Mouse (Mus musculus) kidney, embryonic 15.5 days (tissue): ENCODE measurements around the gene Ttc9. TPM values are rescaled to one million over a fixed set of nuclear protein-coding genes. Genes with fewer than 3 reads are reported as not detected.

Source experiments
- ATAC-seq: fragments of 200-750 bp; cut with Nextera tagmentation; replicated peaks from 2 replicates; pipeline ENCODE4 v1.8.0; 2017; ENCODE audit warnings: moderate TSS enrichment; ENCODE audit not compliant: low FRiP score
- H3K27ac ChIP-seq: fragments of 300-500 bp; sonication (generic); 2 replicates; pipeline ENCODE4 v1.5.1; 2015; ENCODE audit warnings: mild to moderate bottlenecking, inconsistent platforms
- H3K27me3 ChIP-seq: fragments of 300-500 bp; sonication (generic); 2 replicates; pipeline ENCODE4 v1.6.1; 2015; ENCODE audit warnings: inconsistent platforms
- H3K36me3 ChIP-seq: fragments of 300-500 bp; sonication (generic); 2 replicates; pipeline ENCODE4 v1.6.1; 2015; ENCODE audit warnings: inconsistent platforms
- H3K4me1 ChIP-seq: fragments of 300-500 bp; sonication (generic); 2 replicates; pipeline ENCODE4 v1.6.1; 2015; ENCODE audit warnings: inconsistent platforms
- H3K4me2 ChIP-seq: fragments of 300-500 bp; sonication (generic); 2 replicates; pipeline ENCODE4 v1.6.1; 2015; ENCODE audit warnings: moderate library complexity, mild to moderate bottlenecking, inconsistent platforms
- H3K4me3 ChIP-seq: fragments of 300-500 bp; sonication (generic); replicated peaks from 2 replicates; pipeline ENCODE4 v1.5.1; 2015; ENCODE audit warnings: mild to moderate bottlenecking, inconsistent platforms
- H3K9ac ChIP-seq: fragments of 300-500 bp; sonication (generic); 2 replicates; pipeline ENCODE4 v1.6.1; 2015; ENCODE audit warnings: mild to moderate bottlenecking, inconsistent platforms
- H3K9me3 ChIP-seq: fragments of 300-500 bp; sonication (generic); replicated peaks from 2 replicates; pipeline ENCODE4 v1.6.1; 2016; ENCODE audit warnings: inconsistent platforms
- WGBS: fragments of 180-500 bp; shearing (Covaris S2); methylation state at CpG from one replicate; pipeline ENCODE4 v1.1.7; 2015; ENCODE audit warnings: mixed read lengths; 5-methylcytosine and 5-hydroxymethylcytosine counted together
- polyA plus RNA-seq: library from polyadenylated mRNA; unstranded; fragments of >200 nt; fragmentation: Nextera tagmentation; extraction: Ambion mirVana; gene quantifications from 2 replicates; pipeline ENCODE4 v1.2.1, GENCODE M21; 2015

Gene Ttc9
- polyA plus RNA-seq, 1 experiment from 2014 or later: 1.4 TPM

DNA sequence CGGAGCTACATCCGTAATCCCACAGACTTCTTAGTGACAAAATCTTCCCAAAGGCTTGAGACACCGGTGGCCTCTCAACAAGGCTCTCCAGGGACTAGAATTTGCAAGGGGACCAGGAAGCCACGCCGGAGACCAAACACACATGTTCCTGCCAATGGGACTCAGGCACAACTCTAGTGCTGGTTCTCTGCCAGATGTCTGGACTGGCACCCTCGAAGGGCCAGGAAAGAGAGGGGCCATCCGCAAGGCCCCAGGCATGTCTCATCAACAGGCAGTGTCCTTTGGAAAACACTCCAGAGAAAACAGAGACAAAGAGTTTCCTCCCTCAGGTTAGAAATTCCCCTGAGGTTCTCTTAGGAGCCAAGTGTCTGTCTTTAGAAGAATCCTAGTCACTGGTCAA lies 59.7 kb downstream of the Ttc9 start:
- no peak overlapping the region for H3K4me2 ChIP-seq
- no peaks in the 10 kb centered on the region for H3K9me3 ChIP-seq
- H3K36me3 ChIP-seq: no peaks in the 10 kb centered on the region
- no peaks in the 10 kb centered on the region for H3K27me3 ChIP-seq
- WGBS: 74% methylated on average over 7 of the region's 7 CpGs
- no peak for ATAC-seq
- H3K4me3 ChIP-seq: no peak overlapping the region
- H3K9ac ChIP-seq: no peak overlapping the region
- H3K4me1 ChIP-seq: no peaks in the 10 kb centered on the region
- peak overlapping the region; percentile 3; the same call in 1 of the 2 replicates for H3K27ac ChIP-seq

DNA sequence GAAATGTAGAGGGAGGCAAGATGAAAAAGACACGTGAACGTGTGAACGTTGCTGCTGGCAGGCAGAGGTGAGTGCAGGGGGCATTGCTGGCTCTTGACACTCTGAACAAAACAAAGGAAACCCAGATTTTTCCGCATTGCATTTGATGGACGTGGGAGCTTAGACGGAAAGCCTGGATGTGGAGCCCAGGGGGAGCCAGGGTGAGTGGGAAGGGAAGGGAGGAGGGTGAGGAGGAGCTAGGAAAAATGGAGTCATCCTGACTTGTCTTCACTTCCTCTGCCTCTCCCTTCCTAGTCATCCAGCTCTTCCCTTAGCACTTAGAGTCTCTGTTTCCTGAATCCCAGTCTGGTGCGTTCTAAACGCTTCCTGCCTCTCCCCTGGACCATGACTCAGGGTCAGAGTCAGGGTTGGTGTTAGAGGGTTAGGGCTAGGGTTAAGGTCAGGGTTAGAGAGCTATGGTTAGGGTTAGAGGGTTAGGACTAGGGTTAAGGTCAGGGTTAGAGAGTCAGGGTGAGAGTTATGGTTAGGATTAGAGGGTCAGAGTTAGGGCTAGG lies 60.2 kb downstream of the Ttc9 start:
- Histone ChIP-seq H3K9ac (no peak overlapping the region), H3K27me3 (no peaks in the 10 kb centered on the region), H3K27ac (peak overlapping the region; percentile 3; the same call in 1 of the 2 replicates), H3K4me1 (no peaks in the 10 kb centered on the region), H3K36me3 (no peaks in the 10 kb centered on the region), H3K4me2 (no peak overlapping the region), H3K9me3 (no peaks in the 10 kb centered on the region), H3K4me3 (no peak overlapping the region)
- ATAC-seq: peak; percentile 15; the same call in 1 of the 2 replicates
- WGBS: 26% methylated on average over 8 of the region's 8 CpGs

GRCm38 (mm10) chr12:81698011-81698410 lies 67.0 kb downstream of the Ttc9 start:
- Histone ChIP-seq H3K36me3 (no peaks in the 10 kb centered on the region), H3K9ac (no peak overlapping the region), H3K9me3 (no peaks in the 10 kb centered on the region), H3K27me3 (no peaks in the 10 kb centered on the region), H3K27ac (no peak overlapping the region), H3K4me3 (no peak overlapping the region), H3K4me1 (no peaks in the 10 kb centered on the region), H3K4me2 (no peak overlapping the region)
- 32% methylated on average over 4 of the region's 4 CpGs for WGBS
- no peak for ATAC-seq

DNA sequence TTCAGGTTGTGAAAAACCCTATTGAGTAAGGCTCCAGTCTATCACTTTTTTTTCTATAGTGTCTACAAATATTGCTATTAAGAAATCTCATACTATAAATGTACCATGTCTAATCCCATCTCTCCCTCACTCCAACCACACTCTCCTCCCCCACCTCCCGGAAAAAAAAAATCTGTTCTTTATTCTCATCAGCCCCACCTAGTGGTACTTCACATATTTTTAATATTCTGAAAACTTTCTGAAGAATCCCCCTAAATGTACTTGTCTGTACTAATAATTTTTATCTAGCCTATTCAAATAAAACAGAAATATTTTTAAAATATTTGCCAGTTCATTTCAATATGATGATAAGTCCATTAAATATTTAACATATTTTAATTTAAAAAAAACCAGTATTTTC lies 71.9 kb downstream of the Ttc9 start:
- Histone ChIP-seq H3K9ac (no peak overlapping the region), H3K4me2 (no peak overlapping the region), H3K4me1 (no peaks in the 10 kb centered on the region), H3K9me3 (no peaks in the 10 kb centered on the region; the same call in 1 of the 2 replicates), H3K27ac (no peak overlapping the region), H3K27me3 (no peaks in the 10 kb centered on the region), H3K4me3 (no peak overlapping the region), H3K36me3 (no peaks in the 10 kb centered on the region)
- ATAC-seq: no peak
- WGBS: 11% methylated on average over 1 of the region's 1 CpGs

- Histone ChIP-seq H3K36me3 (no peaks in the 10 kb centered on the region), H3K9me3 (no peaks in the 10 kb centered on the region; the same call in 1 of the 2 replicates), H3K9ac (no peak overlapping the region), H3K4me3 (no peak overlapping the region), H3K27ac (no peak overlapping the region), H3K27me3 (no peaks in the 10 kb centered on the region), H3K4me2 (no peak overlapping the region), H3K4me1 (no peaks in the 10 kb centered on the region)
- ATAC-seq: no peak
- 88% methylated on average over 4 of the region's 4 CpGs for WGBS
Measured at GRCm38 (mm10) chr12:81712618-81713017, 81.6 kb downstream of the Ttc9 start.

Other genes starting within 250 kb of the Ttc9 start
- gene Adam4, start 209.3 kb upstream of the Ttc9 start, polyA plus RNA-seq: 0.45 and 0.54 TPM in 2 replicates
- gene Cox16, start 146.1 kb upstream of the Ttc9 start, polyA plus RNA-seq: 129 and 143 TPM in 2 replicates
- 28.8 TPM in 2 replicates for gene Gm20498, start 98.3 kb upstream of the Ttc9 start, polyA plus RNA-seq
- gene Synj2bp, start 98.3 kb upstream of the Ttc9 start, polyA plus RNA-seq: 39.8 and 41.6 TPM in 2 replicates
- gene Adam21, start 62.8 kb upstream of the Ttc9 start, polyA plus RNA-seq: 0.34 and 0.37 TPM in 2 replicates
- 61.9 and 70.8 TPM in 2 replicates for gene Med6, start 36.2 kb upstream of the Ttc9 start, polyA plus RNA-seq
- gene Map3k9, start 149.9 kb downstream of the Ttc9 start, polyA plus RNA-seq: 1.3 and 1.5 TPM in 2 replicates
- gene Pcnx, start 228.8 kb downstream of the Ttc9 start, polyA plus RNA-seq: 8.8 and 10.2 TPM in 2 replicates